Mouse (Mus musculus) MEL (cell line): ENCODE results near the gene Catip. TPM values are rescaled to one million over a fixed set of nuclear protein-coding genes. Genes with fewer than 3 reads are reported as not detected.

ENCODE experiments used
- DNase-seq: peaks from one replicate; pipeline ENCODE4 v3.0.0; 2011; ENCODE audit warnings: low read depth, low spot score
- H3K27ac ChIP-seq: 2 replicates; pipeline ENCODE4 v1.5.1; 2012; ENCODE audit warnings: low read depth, mild to moderate bottlenecking, control low read depth, low read length, moderate library complexity; ENCODE audit not compliant: control insufficient read depth
- H3K27me3 ChIP-seq, 2 experiments: fragments of 150-350 bp in 1 of 2; sonication (generic) in 1 of 2; 2 replicates each; pipeline ENCODE4 v1.6.1; 2012; ENCODE audit warnings: low read length in 2 of 2, mild to moderate bottlenecking in 2 of 2, improper control_type of control experiment in 1 of 2, moderate library complexity in 1 of 2; ENCODE audit not compliant: insufficient read depth in 2 of 2, control insufficient read depth in 1 of 2
- H3K36me3 ChIP-seq, 2 experiments: 2 replicates each; pipeline ENCODE4 v1.6.1; 2012 to 2014; ENCODE audit warnings: low read length in 2 of 2, improper control_type of control experiment in 1 of 2, inconsistent platforms in 1 of 2, mild to moderate bottlenecking in 1 of 2; ENCODE audit not compliant: insufficient read depth in 2 of 2, control insufficient read depth in 1 of 2
- H3K4me1 ChIP-seq, 2 experiments: fragments of 150-350 bp in 1 of 2; sonication (generic) in 1 of 2; 2 replicates each; pipeline ENCODE4 v1.6.1; 2012; ENCODE audit warnings: low read length in 2 of 2, improper control_type of control experiment in 1 of 2, mild to moderate bottlenecking in 1 of 2; ENCODE audit not compliant: insufficient read depth in 2 of 2, control insufficient read depth in 1 of 2
- H3K4me3 ChIP-seq, 2 experiments: fragments of 150-350 bp in 1 of 2; sonication (generic) in 1 of 2; 2 replicates each; pipeline ENCODE4 v1.5.1; 2012; ENCODE audit warnings: low read depth in 2 of 2, low read length in 2 of 2, mild to moderate bottlenecking in 2 of 2, moderate library complexity in 2 of 2, control low read depth in 1 of 2, improper control_type of control experiment in 1 of 2; ENCODE audit not compliant: control insufficient read depth in 1 of 2, insufficient read depth in 1 of 2
- H3K79me2 ChIP-seq: 2 replicates; pipeline ENCODE4 v1.6.1; 2012; ENCODE audit warnings: mild to moderate bottlenecking, low read length, moderate library complexity; ENCODE audit not compliant: control insufficient read depth, poor library complexity, insufficient read depth
- H3K9ac ChIP-seq: 2 replicates; pipeline ENCODE4 v1.6.1; 2012; ENCODE audit warnings: low read depth, mild to moderate bottlenecking, control low read depth, low read length, moderate library complexity; ENCODE audit not compliant: control insufficient read depth, poor library complexity, severe bottlenecking
- H3K9me3 ChIP-seq: fragments of 150-350 bp; sonication (generic); replicated peaks from 2 replicates; pipeline ENCODE4 v1.6.1; 2012; ENCODE audit warnings: mild to moderate bottlenecking, low read length, improper control_type of control experiment, moderate library complexity; ENCODE audit not compliant: insufficient read depth
- CHD1 ChIP-seq: IDR thresholded peaks from 2 replicates; pipeline ENCODE4 v1.6.1; 2012; ENCODE audit warnings: low read depth, mild to moderate bottlenecking, inconsistent platforms, low read length, improper control_type of control experiment
- CHD2 ChIP-seq: IDR thresholded peaks from 2 replicates; pipeline ENCODE4 v1.6.1; 2011; ENCODE audit warnings: low read length, improper control_type of control experiment
- CTCF ChIP-seq, 3 experiments: IDR thresholded peaks in 2 of 3; conservative IDR thresholded peaks in 1 of 3; 2 replicates each; pipeline ENCODE4 v1.5.1; 2011 to 2012; ENCODE audit warnings: low read length in 3 of 3, low read depth in 2 of 3, mild to moderate bottlenecking in 2 of 3, improper control_type of control experiment in 1 of 3, inconsistent platforms in 1 of 3, mixed read lengths in 1 of 3, moderate library complexity in 1 of 3; ENCODE audit not compliant: control insufficient read depth in 1 of 3, insufficient read depth in 1 of 3, poor library complexity in 1 of 3, severe bottlenecking in 1 of 3
- EP300 ChIP-seq, 2 experiments: IDR thresholded peaks; 2 replicates each; pipeline ENCODE4 v1.6.1; 2011; ENCODE audit warnings: improper control_type of control experiment in 2 of 2, low read length in 2 of 2, low read depth in 1 of 2, mild to moderate bottlenecking in 1 of 2
- ETS1 ChIP-seq: IDR thresholded peaks from 2 replicates; pipeline ENCODE4 v1.6.1; 2012; ENCODE audit warnings: low read depth, mild to moderate bottlenecking, inconsistent platforms, low read length, improper control_type of control experiment, moderate library complexity
- GABPA ChIP-seq: IDR thresholded peaks from 2 replicates; pipeline ENCODE4 v1.6.1; 2012; ENCODE audit warnings: low read depth, mild to moderate bottlenecking, inconsistent platforms, low read length, improper control_type of control experiment, moderate library complexity
- JUND ChIP-seq: IDR thresholded peaks from 2 replicates; pipeline ENCODE4 v1.6.1; 2011; ENCODE audit warnings: low read depth, mild to moderate bottlenecking, improper control_type of control experiment, low read length
- MAFK ChIP-seq: IDR thresholded peaks from 2 replicates; pipeline ENCODE4 v1.6.1; 2011; ENCODE audit warnings: low read depth, mild to moderate bottlenecking, low read length, improper control_type of control experiment, borderline replicate concordance
- MAX ChIP-seq: IDR thresholded peaks from 2 replicates; pipeline ENCODE4 v1.6.1; 2011; ENCODE audit warnings: low read length, improper control_type of control experiment
- MEF2A ChIP-seq: IDR thresholded peaks from 2 replicates; pipeline ENCODE4 v1.6.1; 2014; ENCODE audit warnings: low read depth, mild to moderate bottlenecking, inconsistent platforms, low read length, improper control_type of control experiment; ENCODE audit not compliant: poor library complexity, insufficient replicate concordance, severe bottlenecking; ENCODE audit errors: extremely low read depth
- MXI1 ChIP-seq: IDR thresholded peaks from 2 replicates; pipeline ENCODE4 v1.6.1; 2011; ENCODE audit warnings: mild to moderate bottlenecking, low read depth, low read length, improper control_type of control experiment
- MYB ChIP-seq: IDR thresholded peaks from 2 replicates; pipeline ENCODE4 v1.6.1; 2011; ENCODE audit warnings: mild to moderate bottlenecking, low read depth, low read length, improper control_type of control experiment
- MYC ChIP-seq: IDR thresholded peaks from 2 replicates; pipeline ENCODE4 v1.6.1; 2011; ENCODE audit warnings: low read depth, mild to moderate bottlenecking, low read length, improper control_type of control experiment, moderate library complexity
- NELFE ChIP-seq: IDR thresholded peaks from 2 replicates; pipeline ENCODE4 v1.6.1; 2011; ENCODE audit warnings: low read depth, low read length, improper control_type of control experiment
- POLR2AphosphoS2 ChIP-seq: IDR thresholded peaks from 2 replicates; pipeline ENCODE4 v1.6.1; 2011; ENCODE audit warnings: low read length, improper control_type of control experiment
- POLR2AphosphoS5 ChIP-seq: IDR thresholded peaks from 2 replicates; pipeline ENCODE4 v1.6.1; 2012; ENCODE audit warnings: low read depth, borderline replicate concordance, mild to moderate bottlenecking, inconsistent platforms, low read length, moderate library complexity, mixed read lengths
- RAD21 ChIP-seq: IDR thresholded peaks from 2 replicates; pipeline ENCODE4 v1.6.1; 2011; ENCODE audit warnings: mild to moderate bottlenecking, low read depth, low read length, improper control_type of control experiment
- RCOR1 ChIP-seq: IDR thresholded peaks from 2 replicates; pipeline ENCODE4 v1.6.1; 2012; ENCODE audit warnings: low read depth, mild to moderate bottlenecking, inconsistent platforms, low read length, improper control_type of control experiment
- SIN3A ChIP-seq: IDR thresholded peaks from 2 replicates; pipeline ENCODE4 v1.6.1; 2012; ENCODE audit warnings: low read length, improper control_type of control experiment, inconsistent platforms
- SMC3 ChIP-seq: IDR thresholded peaks from 2 replicates; pipeline ENCODE4 v1.6.1; 2011; ENCODE audit warnings: low read depth, low read length, improper control_type of control experiment
- TAL1 ChIP-seq: IDR thresholded peaks from 2 replicates; pipeline ENCODE4 v1.6.1; 2012; ENCODE audit warnings: mild to moderate bottlenecking, inconsistent platforms, low read length, moderate library complexity, mixed read lengths
- TBP ChIP-seq: IDR thresholded peaks from 2 replicates; pipeline ENCODE4 v1.8.0; 2011; ENCODE audit warnings: low read depth, low read length, improper control_type of control experiment
- TCF12 ChIP-seq: IDR thresholded peaks from 2 replicates; pipeline ENCODE4 v1.6.1; 2014; ENCODE audit warnings: low read depth, mild to moderate bottlenecking, inconsistent platforms, low read length, improper control_type of control experiment, moderate library complexity
- UBTF ChIP-seq: IDR thresholded peaks from 2 replicates; pipeline ENCODE4 v1.6.1; 2012; ENCODE audit warnings: low read depth, mild to moderate bottlenecking, inconsistent platforms, low read length, improper control_type of control experiment, moderate library complexity, borderline replicate concordance; ENCODE audit not compliant: insufficient read depth
- USF1 ChIP-seq: IDR thresholded peaks from 2 replicates; pipeline ENCODE4 v1.6.1; 2014; ENCODE audit warnings: low read depth, mild to moderate bottlenecking, inconsistent platforms, low read length, improper control_type of control experiment, moderate library complexity
- ZC3H11A ChIP-seq: IDR thresholded peaks from 2 replicates; pipeline ENCODE4 v1.6.1; 2012; ENCODE audit warnings: low read depth, mild to moderate bottlenecking, inconsistent platforms, low read length, improper control_type of control experiment
- ZKSCAN1 ChIP-seq: IDR thresholded peaks from 2 replicates; pipeline ENCODE4 v1.6.1; 2012; ENCODE audit warnings: low read depth, mild to moderate bottlenecking, inconsistent platforms, low read length, improper control_type of control experiment, moderate library complexity
- ZMIZ1 ChIP-seq: IDR thresholded peaks from 2 replicates; pipeline ENCODE4 v1.6.1; 2012; ENCODE audit warnings: low read depth, mild to moderate bottlenecking, inconsistent platforms, low read length, improper control_type of control experiment, moderate library complexity
- ZNF384 ChIP-seq: IDR thresholded peaks from 2 replicates; pipeline ENCODE4 v1.6.1; 2012; ENCODE audit warnings: low read depth, mild to moderate bottlenecking, inconsistent platforms, low read length, improper control_type of control experiment
- polyA plus RNA-seq, 2 experiments: library from polyadenylated mRNA; stranded (reverse) in 1 of 2; unstranded in 1 of 2; fragments of >175 nt in 1 of 2; fragments of >200 nt in 1 of 2; gene quantifications; 2 replicates each; pipeline versions ENCODE4 v1.2.1 to v1.2.4; 2012; ENCODE audit warnings: low replicate concordance in 2 of 2, low read depth in 1 of 2; ENCODE audit not compliant: insufficient read length in 2 of 2, insufficient read depth in 1 of 2, missing spikeins in 1 of 2
- total RNA-seq: library from RNA; depleted of rRNA; stranded (reverse); fragments of 300-350 nt; gene quantifications from 2 replicates; pipeline ENCODE4 v1.2.3, GENCODE M21; 2012; rRNA removed

Catip gene
- total RNA-seq (0.08 TPM in 1 of 2 replicates, not detected in the other), polyA plus RNA-seq (under 1 TPM in 1 of 2 experiments, not detected in 1; 0.08 TPM)

DNA sequence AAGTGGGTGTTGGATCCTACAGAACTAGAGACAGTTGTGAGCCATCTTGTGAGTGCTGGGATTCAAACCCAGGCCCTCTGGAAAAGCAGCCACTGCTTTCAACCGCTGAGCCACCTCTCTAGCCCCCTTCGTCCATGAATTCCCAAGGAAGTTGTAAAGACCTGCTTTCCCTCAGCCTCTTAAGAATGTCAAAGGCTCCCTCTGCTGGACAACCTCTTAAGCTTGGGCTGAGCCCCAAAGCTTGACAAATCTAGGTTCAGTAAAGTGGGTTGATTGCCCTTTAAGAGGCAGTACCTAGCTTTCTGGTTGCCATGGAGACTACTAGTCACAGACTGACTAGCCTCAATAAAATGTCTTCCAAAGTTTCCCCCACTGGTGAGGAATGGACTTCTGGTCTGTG, at the start of gene Catip:
Catip (plus strand) TSS at position 297 of the 400 bp plus-strand sequence.
- DNase-seq = peak; percentile 84
- no peak within 1 kb of the TSS for H3K4me3 ChIP-seq
- no peak within 1 kb of the TSS for H3K9ac ChIP-seq
- H3K27ac ChIP-seq = no peak within 1 kb of the TSS
- no peaks in the 10 kb centered on the region for H3K79me2 ChIP-seq
- H3K9me3 ChIP-seq = no peaks in the 10 kb centered on the region
- TF ChIP-seq SMC3 = peak; percentile 96
- peak; percentile 90 for TF ChIP-seq RAD21
- TF ChIP-seq SIN3A = peak; percentile 53
- peak; percentile 92 for TF ChIP-seq ZC3H11A
- no peak for TF ChIP-seq MAFK
- peak; percentile 70 to 95 (median 73) for TF ChIP-seq CTCF (IDR thresholded peaks at IDR 0.05 in 2 of 3, conservative IDR thresholded peaks at IDR 0.05 in 1 of 3; ENCODE audit: control insufficient read depth in 1 of 3, insufficient read depth in 1 of 3, low read depth in 2 of 3, low read length in 3 of 3, poor library complexity in 1 of 3, severe bottlenecking in 1 of 3)
- TF ChIP-seq MYC = no peak
- no peaks in the 10 kb centered on the region for H3K4me1 ChIP-seq
- no peaks in the 10 kb centered on the region for H3K27me3 ChIP-seq
- no peaks in the 10 kb centered on the region for H3K36me3 ChIP-seq

DNA sequence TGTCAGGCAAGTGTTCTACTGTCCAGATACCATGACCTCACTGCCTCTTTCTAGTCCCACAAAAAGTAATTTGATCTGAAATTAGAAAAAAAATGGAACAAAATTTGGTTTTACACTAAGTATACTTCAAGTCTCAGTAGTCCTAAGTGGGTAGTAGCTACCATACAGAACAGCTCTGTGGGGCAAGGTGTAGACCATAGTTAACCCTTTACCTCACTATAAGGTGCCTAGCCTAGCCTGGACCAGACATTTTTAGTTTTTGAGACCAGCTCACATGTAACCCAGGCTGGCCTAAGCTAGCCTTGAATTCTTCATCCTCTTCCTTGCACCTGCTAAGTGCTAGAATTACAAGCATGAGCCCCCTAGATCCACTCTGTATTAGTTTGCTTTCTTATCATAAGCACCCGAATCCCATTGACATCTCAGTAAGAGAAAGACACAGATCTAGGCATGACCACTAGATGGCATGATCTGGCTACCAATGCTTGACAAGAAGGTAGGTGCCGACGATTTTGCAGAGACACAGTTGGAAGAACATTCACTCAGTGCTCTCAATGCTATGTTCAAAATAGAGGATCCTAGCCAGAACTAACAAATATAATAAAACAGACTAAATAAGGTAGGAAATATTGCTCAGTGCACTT, 48.7 kb upstream of the Catip start:
- H3K27ac ChIP-seq = no peak overlapping the region
- peak overlapping the region in 1 of 2 experiments; percentile 21; a peak in 1 of 4 replicates for H3K4me3 ChIP-seq
- 0 out of 4 replicates have a peak, but pooled peaks cover 0 to 3% of the 10 kb centered on the region in 2 experiments for H3K36me3 ChIP-seq
- H3K9me3 ChIP-seq = no peaks in the 10 kb centered on the region
- H3K9ac ChIP-seq = no peak overlapping the region
- H3K4me1 ChIP-seq = peaks cover 2 to 10% of the 10 kb centered on the region in 2 experiments; a peak in 2 of 4 replicates
- DNase-seq = peak; percentile 90
- H3K79me2 ChIP-seq = no peaks in the 10 kb centered on the region
- H3K27me3 ChIP-seq = no peaks in the 10 kb centered on the region
- TF ChIP-seq USF1 = no peak
- TF ChIP-seq TBP = no peak
- TF ChIP-seq UBTF = no peak
- no peak for TF ChIP-seq CHD1
- TF ChIP-seq EP300 (IDR thresholded peaks at IDR 0.05; ENCODE audit: low read depth in 1 of 2, low read length in 2 of 2) = peak in 1 of 2 experiments; percentile 38; a peak in 1 of 4 replicates
- TF ChIP-seq RCOR1 = no peak
- no peak for TF ChIP-seq ZKSCAN1
- TF ChIP-seq CTCF (IDR thresholded peaks at IDR 0.05 in 2 of 3, conservative IDR thresholded peaks at IDR 0.05 in 1 of 3; ENCODE audit: control insufficient read depth in 1 of 3, insufficient read depth in 1 of 3, low read depth in 2 of 3, low read length in 3 of 3, poor library complexity in 1 of 3, severe bottlenecking in 1 of 3) = peak; percentile 61 to 98 (median 85)
- TF ChIP-seq TAL1 = no peak
- TF ChIP-seq CHD2 = no peak
- TF ChIP-seq TCF12 = no peak
- TF ChIP-seq GABPA = no peak
- TF ChIP-seq NELFE = no peak
- 0 out of 2 replicates have a peak, but pooled peaks have one; percentile 31 for TF ChIP-seq MAX
- TF ChIP-seq ZMIZ1 = no peak
- no peak for TF ChIP-seq MYB
- peak; percentile 51 for TF ChIP-seq MXI1
- TF ChIP-seq ZNF384 = no peak
- peak; percentile 95 for TF ChIP-seq SMC3
- no peak for TF ChIP-seq POLR2AphosphoS5
- no peak for TF ChIP-seq ETS1
- 0 out of 2 replicates have a peak, but pooled peaks have one; percentile 57 for TF ChIP-seq JUND
- no peak for TF ChIP-seq POLR2AphosphoS2
- no peak for TF ChIP-seq MEF2A
- TF ChIP-seq MYC = peak; percentile 58; the same call in 1 of the 2 replicates
